Mouse (Mus musculus): ENCODE data around the gene Cep164. TPM values are rescaled to one million over a fixed set of nuclear protein-coding genes. Genes with fewer than 3 reads are reported as not detected.

Gene Cep164
- total RNA-seq, 4 experiments from 2014 or later, result 2.1 to 3.9 (median 2.4) TPM

Other genes starting within 250 kb of the Cep164 start
- 10 to 100 TPM; 28.3 to 64.8 (median 51.1) TPM for gene Bace1, start 9.9 kb upstream of the Cep164 start, total RNA-seq (2022)
- 10 to 100 TPM in 2 of 4 experiments, 1 to 10 TPM in 2; 7.9 to 14.1 (median 10.7) TPM for gene Pcsk7, start 77.8 kb upstream of the Cep164 start, total RNA-seq (2022)
- 10 to 100 TPM; 23.7 to 28.9 (median 25.5) TPM for gene Rnf214, start 78.2 kb upstream of the Cep164 start, total RNA-seq (2022)
- gene Tagln, start 107.4 kb upstream of the Cep164 start, total RNA-seq (2022), result 10 to 100 TPM; 28.4 to 54.2 (median 31.7) TPM
- 10 to 100 TPM; 64.4 to 70.3 (median 67.4) TPM for gene Sidt2, start 126.6 kb upstream of the Cep164 start, total RNA-seq (2022)
- gene Pafah1b2, start 184.0 kb upstream of the Cep164 start, total RNA-seq (2022), result 10 to 100 TPM; 19.1 to 25.8 (median 23.2) TPM
- 10 to 100 TPM; 36.6 to 42.4 (median 39.7) TPM for gene Sik3, start 184.1 kb upstream of the Cep164 start, total RNA-seq (2022)

Data from gastrocnemius, adult 8-10 months (tissue).